Mouse (Mus musculus): Measurements from ENCODE around the gene Dhrs7. TPM values are rescaled to one million over a fixed set of nuclear protein-coding genes. Genes with fewer than 3 reads are reported as not detected.
"Not testable (repeated sequence)": the region's sequence is repeated elsewhere in the genome, so short reads cannot be mapped to it uniquely, and the experiment has no call there.

Dhrs7 gene
- 56.3 to 90.0 TPM (median 81.0 TPM) in 3 replicates for total RNA-seq (2017)

GRCm38 (mm10) chr12:72664735-72665337 is at the start of gene Dhrs7:
Gene Dhrs7, minus strand, starts transcription at chr12:72664909.
- peak; percentile 93 for ATAC-seq (replicated peaks; ENCODE audit: insufficient number of reproducible peaks, low FRiP score, low TSS enrichment, poor library complexity, severe bottlenecking)

- no peak for ATAC-seq (replicated peaks; ENCODE audit: insufficient number of reproducible peaks, low FRiP score, low TSS enrichment, poor library complexity, severe bottlenecking)
Observed at GRCm38 (mm10) chr12:72709981-72710380, 45.3 kb upstream of the Dhrs7 start.

GRCm38 (mm10) chr12:72704068-72704467 is 39.4 kb upstream of the Dhrs7 start:
- no peak for ATAC-seq (replicated peaks; ENCODE audit: insufficient number of reproducible peaks, low FRiP score, low TSS enrichment, poor library complexity, severe bottlenecking)

GRCm38 (mm10) chr12:72700013-72700412 is 35.3 kb upstream of the Dhrs7 start:
- ATAC-seq (replicated peaks; ENCODE audit: insufficient number of reproducible peaks, low FRiP score, low TSS enrichment, poor library complexity, severe bottlenecking) = no peak

- no peak for ATAC-seq (replicated peaks; ENCODE audit: insufficient number of reproducible peaks, low FRiP score, low TSS enrichment, poor library complexity, severe bottlenecking)
Observed at GRCm38 (mm10) chr12:72694901-72695463, 30.3 kb upstream of the Dhrs7 start.

GRCm38 (mm10) chr12:72694438-72694837 is 29.7 kb upstream of the Dhrs7 start:
- no peak for ATAC-seq (replicated peaks; ENCODE audit: insufficient number of reproducible peaks, low FRiP score, low TSS enrichment, poor library complexity, severe bottlenecking)

GRCm38 (mm10) chr12:72693895-72694294 is 29.2 kb upstream of the Dhrs7 start:
- no peak for ATAC-seq (replicated peaks; ENCODE audit: insufficient number of reproducible peaks, low FRiP score, low TSS enrichment, poor library complexity, severe bottlenecking)

GRCm38 (mm10) chr12:72688281-72688680 is 23.6 kb upstream of the Dhrs7 start:
- ATAC-seq (replicated peaks; ENCODE audit: insufficient number of reproducible peaks, low FRiP score, low TSS enrichment, poor library complexity, severe bottlenecking) = not testable (repeated sequence)

GRCm38 (mm10) chr12:72687741-72688140 is 23.0 kb upstream of the Dhrs7 start:
- not testable (repeated sequence) for ATAC-seq (replicated peaks; ENCODE audit: insufficient number of reproducible peaks, low FRiP score, low TSS enrichment, poor library complexity, severe bottlenecking)

GRCm38 (mm10) chr12:72686566-72686965 is 21.9 kb upstream of the Dhrs7 start:
- ATAC-seq (replicated peaks; ENCODE audit: insufficient number of reproducible peaks, low FRiP score, low TSS enrichment, poor library complexity, severe bottlenecking) = not testable (repeated sequence)

GRCm38 (mm10) chr12:72683612-72684011 is 18.9 kb upstream of the Dhrs7 start:
- no peak for ATAC-seq (replicated peaks; ENCODE audit: insufficient number of reproducible peaks, low FRiP score, low TSS enrichment, poor library complexity, severe bottlenecking)

- ATAC-seq (replicated peaks; ENCODE audit: insufficient number of reproducible peaks, low FRiP score, low TSS enrichment, poor library complexity, severe bottlenecking) = no peak
Observed at GRCm38 (mm10) chr12:72682511-72683282, 18.0 kb upstream of the Dhrs7 start.

GRCm38 (mm10) chr12:72681919-72682318 is 17.2 kb upstream of the Dhrs7 start:
- no peak for ATAC-seq (replicated peaks; ENCODE audit: insufficient number of reproducible peaks, low FRiP score, low TSS enrichment, poor library complexity, severe bottlenecking)

- no peak for ATAC-seq (replicated peaks; ENCODE audit: insufficient number of reproducible peaks, low FRiP score, low TSS enrichment, poor library complexity, severe bottlenecking)
Observed at GRCm38 (mm10) chr12:72679635-72680034, 14.9 kb upstream of the Dhrs7 start.

GRCm38 (mm10) chr12:72674820-72675219 is 10.1 kb upstream of the Dhrs7 start:
- no peak for ATAC-seq (replicated peaks; ENCODE audit: insufficient number of reproducible peaks, low FRiP score, low TSS enrichment, poor library complexity, severe bottlenecking)

- no peak for ATAC-seq (replicated peaks; ENCODE audit: insufficient number of reproducible peaks, low FRiP score, low TSS enrichment, poor library complexity, severe bottlenecking)
Observed at GRCm38 (mm10) chr12:72674079-72674797, 9.5 kb upstream of the Dhrs7 start.

- no peak for ATAC-seq (replicated peaks; ENCODE audit: insufficient number of reproducible peaks, low FRiP score, low TSS enrichment, poor library complexity, severe bottlenecking)
Observed at GRCm38 (mm10) chr12:72671516-72672135, 6.9 kb upstream of the Dhrs7 start.

- ATAC-seq (replicated peaks; ENCODE audit: insufficient number of reproducible peaks, low FRiP score, low TSS enrichment, poor library complexity, severe bottlenecking) = no peak
Observed at GRCm38 (mm10) chr12:72670921-72671320, 6.2 kb upstream of the Dhrs7 start.
